Mouse (Mus musculus): Measurements from ENCODE around the gene Rabgap1l. TPM values are rescaled to one million over a fixed set of nuclear protein-coding genes. Genes with fewer than 3 reads are reported as not detected.

The Rabgap1l gene
- total RNA-seq, 2 experiments from 2014 or later, result 249 to 258 TPM

Small RNA genes lying within 50 kb of the gene (microRNA-seq; reads per million reads assigned to microRNA genes)
- gene Mir1927, result 2.5 to 3.0 reads per million in 2 experiments

Other genes with a start within 250 kb of the Rabgap1l start
- gene Rc3h1, start 113.2 kb upstream of the Rabgap1l start, total RNA-seq (2021), result 10 to 100 TPM; 43.1 to 44.9 TPM
- gene Serpinc1, start 185.4 kb upstream of the Rabgap1l start, total RNA-seq (2021), result under 1 TPM; 0.20 to 0.65 TPM
- gene Zbtb37, start 241.6 kb upstream of the Rabgap1l start, total RNA-seq (2021), result 10 to 100 TPM; 16.7 to 21.0 TPM

Data from layer of hippocampus, postnatal 36 days (tissue).